Mouse (Mus musculus) bone marrow, adult 2 months (tissue): ENCODE data around the gene Padi3.

Source experiments
- CTCF ChIP-seq: fragments of 200-500 bp; IDR thresholded peaks from 2 replicates; pipeline ENCODE4 v1.5.1; 2011; ENCODE audit warnings: low read length, control low read depth; ENCODE audit not compliant: control insufficient read depth, insufficient read depth
- POLR2A ChIP-seq: fragments of 200-500 bp; IDR thresholded peaks from 2 replicates; pipeline ENCODE4 v1.6.1; 2011; ENCODE audit warnings: low read depth, mild to moderate bottlenecking, control low read depth, low read length, borderline replicate concordance; ENCODE audit not compliant: control insufficient read depth

DNA sequence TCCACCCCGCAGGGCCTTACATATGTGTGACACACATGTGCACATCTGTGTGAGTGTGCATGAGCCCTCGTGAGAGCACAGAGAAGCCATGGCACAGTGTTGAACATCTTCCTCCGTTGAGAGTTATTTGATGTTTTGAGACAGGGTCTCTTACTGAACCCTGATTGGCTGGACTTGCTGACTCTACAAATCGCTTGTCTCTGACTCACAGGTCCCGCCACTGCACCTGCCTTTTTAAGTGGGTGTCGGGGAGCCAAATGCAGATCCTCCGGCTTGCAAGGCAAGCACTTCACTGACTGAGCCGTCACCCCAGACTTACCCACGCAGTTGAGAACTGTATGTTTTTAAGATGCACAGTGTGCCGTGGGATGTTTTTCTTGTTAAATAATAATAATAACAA is 34.6 kb downstream of the Padi3 start:
- no peak for TF ChIP-seq POLR2A
- no peak for TF ChIP-seq CTCF
